9 mouse cellular contexts compared by ENCODE assay signal in genomic region chr5:140767704-140768141, GRCm38 (mm10). TPM values are rescaled to one million over a fixed set of nuclear protein-coding genes. Genes with fewer than 3 reads are reported as not detected.
DNase-seq lines count a peak whose midpoint lies in the region; ATAC-seq lines count a peak whose summit lies in the region.
"Had no signal": no experiment of that assay in that cellular context is flagged by ENCODE, and none has a peak within 500 bp of the region (broad histone marks: within the 10 kb centered on the region; RNA-seq: fewer than 3 reads in every experiment).

No protein-coding gene starts in this region.

- peak overlapping the region; percentile 92 for H3K27ac ChIP-seq in intestine, embryonic 15.5 days

- H3K4me3 ChIP-seq in intestine, embryonic 15.5 days (replicated peaks): no peak overlapping the region
- H3K4me3 ChIP-seq: erythroblast, embryonic 14.5 days had no signal

- 0 out of 2 replicates have a peak overlapping the region, but pooled peaks have one; percentile 23 for H3K9ac ChIP-seq in intestine, embryonic 15.5 days

- no peaks in the 10 kb centered on the region for H3K27me3 ChIP-seq in intestine, embryonic 15.5 days (replicated peaks)

- 22% methylated on average over 9 of the region's 9 CpGs for WGBS in intestine, embryonic 15.5 days

- H3K4me1 ChIP-seq in intestine, embryonic 15.5 days (replicated peaks): peaks cover 42% of the 10 kb centered on the region

- peak; percentile 94 for DNase-seq in adrenal gland, postnatal 14 days
- DNase-seq in embryo, embryonic 11.5 days (ENCODE audit: low read depth, low spot score): peak; percentile 30
- peak; percentile 52 to 68 for DNase-seq in gastrocnemius, postnatal 36 days
- DNase-seq in left cerebral cortex, adult 9 months (ENCODE audit: low spot score in 2 of 2): peak; percentile 69 to 77
- peak; percentile 91 for DNase-seq in lung, postnatal 36 days
- peak; percentile 76 to 79 for DNase-seq in right cerebral cortex, postnatal 10 days (ENCODE audit: low spot score in 2 of 2)

- intact Hi-C loops in gastrocnemius, postnatal 36 days (cut with DNase I): no loop called here

- no peaks in the 10 kb centered on the region for H3K36me3 ChIP-seq in intestine, embryonic 15.5 days

- no peaks in the 10 kb centered on the region for H3K9me3 ChIP-seq in intestine, embryonic 15.5 days

- H3K4me2 ChIP-seq in intestine, embryonic 15.5 days (replicated peaks): peak overlapping the region; percentile 31

- ATAC-seq in intestine, embryonic 15.5 days: peak; percentile 67
- no peak for ATAC-seq in erythroblast, adult 5-6 weeks (replicated peaks; ENCODE audit: low FRiP score, poor library complexity, severe bottlenecking)

RNA-seq across cellular contexts. Expression of gene Amz1, which starts 43.8 kb away (rescaled TPM):
- total RNA-seq in adrenal gland, postnatal 14 days (2021): 0.53 and 0.85 TPM in 2 replicates
- under 1 TPM; 0.22 to 0.38 TPM for total RNA-seq in gastrocnemius, postnatal 36 days (2021)
- polyA plus RNA-seq in intestine, embryonic 15.5 days (2015; fragmentation: Nextera tagmentation; extraction: Ambion mirVana): 1.1 TPM in 2 replicates
- total RNA-seq in erythroblast, adult 5-6 weeks (2015; ENCODE audit: low replicate concordance): 0.38 and 6.1 TPM in 2 replicates
- 0.28 and 1.3 TPM in 2 replicates for total RNA-seq in erythroblast, adult 5-6 weeks (2017; ENCODE audit: low replicate concordance)
- polyA plus RNA-seq: erythroblast, embryonic 14.5 days had no signal

Comparison
In these comparisons a context has a peak if more than half of its experiments do, and no peak if none do; other contexts are left out.
1. DNase-seq: peak in every context shown above with its lines; median percentile 94 in adrenal gland, postnatal 14 days; 91 in lung, postnatal 36 days; 78 in right cerebral cortex, postnatal 10 days; 73 in left cerebral cortex, adult 9 months; 60 in gastrocnemius, postnatal 36 days; 30 in embryo, embryonic 11.5 days.